Comparison of ENCODE assay signal across 24 mouse cellular contexts in genomic region chr10:5853290-5853868, GRCm38 (mm10). TPM values are rescaled to one million over a fixed set of nuclear protein-coding genes. Genes with fewer than 3 reads are reported as not detected.
DNase-seq lines count a peak whose midpoint lies in the region; ATAC-seq and TF ChIP-seq lines count a peak whose summit lies in the region.
"Had no signal": no experiment of that assay in that cellular context is flagged by ENCODE, and none has a peak within 500 bp of the region (broad histone marks: within the 10 kb centered on the region; RNA-seq: fewer than 3 reads in every experiment).

No protein-coding gene starts in this region.

- CTCF ChIA-PET in Patski (lab: Charles Lee) = interaction anchor here (1.2 kb wide), 1 partner anchor 52 kb away, joined by 3 read pairs; no protein-coding TSS in a partner anchor

- peak overlapping the region; percentile 19; the same call in 1 of the 2 replicates for H3K27ac ChIP-seq in olfactory bulb, adult 2 months (ENCODE audit: insufficient read depth, low read depth, low read length)
- H3K27ac ChIP-seq: hindbrain, postnatal 0 days; limb, embryonic 12.5 days; midbrain, embryonic 12.5 days had no signal

- no peak for TF ChIP-seq POLR2A in olfactory bulb, adult 2 months (IDR thresholded peaks at IDR 0.05; ENCODE audit: insufficient read depth, low read depth, low read length)
- TF ChIP-seq POLR2A in lung, adult 2 months (IDR thresholded peaks at IDR 0.05; ENCODE audit: borderline replicate concordance, extremely low read depth, low read depth, low read length) = no peak

- H3K27me3 ChIP-seq in Patski = no peaks in the 10 kb centered on the region
- H3K27me3 ChIP-seq: limb, embryonic 12.5 days; midbrain, embryonic 12.5 days had no signal

- no peak for TF ChIP-seq CTCF in Patski (IDR thresholded peaks at IDR 0.05)
- TF ChIP-seq CTCF in olfactory bulb, adult 2 months (IDR thresholded peaks at IDR 0.05; ENCODE audit: insufficient read depth, low read depth, low read length) = no peak
- TF ChIP-seq CTCF in lung, adult 2 months (IDR thresholded peaks at IDR 0.05; ENCODE audit: insufficient read depth, low read length) = no peak

- DNase-seq in frontal cortex, postnatal 36 days (ENCODE audit: low spot score in 2 of 2) = peak; percentile 29 to 32
- no peak for DNase-seq in frontal cortex, postnatal 14 days (ENCODE audit: low spot score in 2 of 2)
- DNase-seq in left cerebral cortex, adult 9 months (ENCODE audit: low spot score in 2 of 2) = peak; percentile 23 to 35
- DNase-seq in left cerebral cortex, adult 11 months (ENCODE audit: low spot score) = no peak
- DNase-seq in Patski (ENCODE audit: low read depth, low spot score) = peak; percentile 28
- DNase-seq in lung, adult 2 months = no peak
- DNase-seq: adrenal gland, adult 8-10 months; cerebellum, adult 2 months; forebrain, postnatal 0 days; gastrocnemius, postnatal 14 days; heart, adult 11 months; kidney, adult 9 months; kidney, postnatal 36 days; layer of hippocampus, postnatal 36 days; liver, postnatal 0 days; lung, postnatal 10 days; right cerebral cortex, postnatal 4 days; thymus, postnatal 25 days had no signal

- ATAC-seq in Patski = peak; percentile 83
- ATAC-seq: activated CD4-positive, CD25-positive, alpha-beta regulatory T cell, adult 4 months; forebrain, postnatal 0 days; hindbrain, postnatal 0 days; intestine, embryonic 16.5 days; liver, postnatal 0 days had no signal

- H3K4me1 ChIP-seq in olfactory bulb, adult 2 months (ENCODE audit: control insufficient read depth, insufficient read depth, low read length) = no peaks in the 10 kb centered on the region
- no peaks in the 10 kb centered on the region for H3K4me1 ChIP-seq in lung, adult 2 months (ENCODE audit: control insufficient read depth, insufficient read depth, low read length)
- H3K4me1 ChIP-seq: limb, embryonic 12.5 days; midbrain, embryonic 12.5 days had no signal

- H3K4me3 ChIP-seq in olfactory bulb, adult 2 months (ENCODE audit: insufficient read depth, low read depth, low read length) = no peak overlapping the region
- no peak overlapping the region for H3K4me3 ChIP-seq in lung, adult 2 months (replicated peaks; ENCODE audit: extremely low read depth, low read depth, low read length)
- H3K4me3 ChIP-seq: limb, embryonic 12.5 days; midbrain, embryonic 12.5 days had no signal

- POLR2A ChIA-PET in Patski (lab: Charles Lee) = no interaction called here

- WGBS in olfactory bulb, adult 2 months = 26% methylated on average over 8 of the region's 8 CpGs
- WGBS in lung, adult 2 months = 76% methylated on average over 8 of the region's 8 CpGs

- in situ Hi-C loops in Patski (cut with MboI; ENCODE audit: low pct_unique_long_range_greater_than_20kb) = loop anchor here (25.0 kb wide), 1 partner anchor 834 kb away; no protein-coding TSS in a partner anchor

RNA-seq across cellular contexts. Expression of gene Mtrf1l, which starts 29.7 kb away (rescaled TPM):
- 14.2 TPM for polyA plus RNA-seq in Patski (2021)
- not detected in 2 replicates for polyA plus RNA-seq in olfactory bulb, adult 2 months (2012; ENCODE audit: insufficient read depth, insufficient read length, low replicate concordance, missing spikeins)
- polyA plus RNA-seq in lung, adult 2 months (2012; rRNA removed) = 2.4 TPM in 2 replicates

RNA-seq across cellular contexts. Expression of gene Fbxo5, which starts 48.0 kb away (rescaled TPM):
- 14.8 TPM for polyA plus RNA-seq in Patski (2021)
- polyA plus RNA-seq in olfactory bulb, adult 2 months (2012; ENCODE audit: insufficient read depth, insufficient read length, low replicate concordance, missing spikeins) = not detected in 2 replicates
- 0.98 and 1.1 TPM in 2 replicates for polyA plus RNA-seq in lung, adult 2 months (2012; rRNA removed)

Comparison
In these comparisons a context has a peak if more than half of its experiments do, and no peak if none do; other contexts are left out.
1. DNase-seq: peak in frontal cortex, postnatal 36 days (2 of 2), left cerebral cortex, adult 9 months (2 of 2) and Patski (single experiment); none in frontal cortex, postnatal 14 days (0 of 2), left cerebral cortex, adult 11 months (single experiment) and lung, adult 2 months (single experiment).